Mouse (Mus musculus): Measurements from ENCODE around the gene Pgs1. TPM values are rescaled to one million over a fixed set of nuclear protein-coding genes. Genes with fewer than 3 reads are reported as not detected.

Pgs1 gene
- polyA plus RNA-seq, 1 experiment from 2014 or later = 45.9 TPM

DNA sequence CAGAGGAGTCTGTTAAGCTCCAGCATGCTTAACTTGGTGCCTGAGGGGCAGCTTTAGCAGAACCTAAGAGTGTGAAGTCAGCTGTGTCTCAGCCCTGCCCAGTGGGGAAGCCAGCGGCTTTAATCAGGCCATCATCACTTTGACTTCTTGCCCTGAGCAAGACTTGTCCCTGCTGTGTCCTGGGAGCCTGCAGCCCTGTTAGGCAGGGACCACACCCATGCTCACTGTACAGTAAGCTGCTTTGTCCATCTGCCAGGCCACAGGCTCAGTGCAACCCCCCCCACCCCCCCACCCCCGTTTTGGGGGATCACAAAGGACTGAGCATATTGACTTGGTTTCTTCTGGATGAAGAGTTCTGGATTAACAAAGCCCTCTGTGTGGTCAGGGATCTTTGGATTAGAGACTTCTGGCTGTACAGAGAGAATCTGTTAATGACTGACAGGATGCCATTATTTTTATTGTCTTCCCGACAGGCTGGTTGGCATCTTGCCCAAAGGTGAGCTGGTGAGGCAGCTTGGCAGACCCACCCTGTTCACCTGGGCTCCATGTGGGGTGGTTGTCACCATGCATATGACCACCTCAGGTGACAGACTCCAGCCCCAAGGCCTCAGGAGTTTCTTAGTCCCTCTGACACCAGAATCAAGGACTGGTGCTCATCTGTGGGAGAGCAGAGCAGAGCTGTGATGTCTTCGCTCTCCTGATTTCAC is 23.9 kb downstream of the Pgs1 start:
- DNase-seq (ENCODE audit: low spot score) = peak; percentile 19
- 58% methylated on average over 4 of the region's 4 CpGs for WGBS
- ATAC-seq (ENCODE audit: insufficient read depth, low FRiP score, low TSS enrichment) = no peak
- Histone ChIP-seq H3K9me3 (ENCODE audit: control insufficient read depth, low read length) (no peaks in the 10 kb centered on the region), H3K4me3 (ENCODE audit: low read depth, low read length) (no peak overlapping the region), H3K36me3 (ENCODE audit: control insufficient read depth, insufficient read depth, low read length) (peaks cover 5% of the 10 kb centered on the region), H3K4me1 (ENCODE audit: control insufficient read depth, insufficient read depth, low read length) (peaks cover 12% of the 10 kb centered on the region), H3K4me2 (ENCODE audit: low read depth) (no peak overlapping the region), H3K27ac (ENCODE audit: low read depth, low read length) (no peak overlapping the region), H3K9ac (ENCODE audit: low read length) (no peak overlapping the region; the same call in 1 of the 2 replicates), H3K27me3 (ENCODE audit: control insufficient read depth, insufficient read depth, low read length) (no peaks in the 10 kb centered on the region)

DNA sequence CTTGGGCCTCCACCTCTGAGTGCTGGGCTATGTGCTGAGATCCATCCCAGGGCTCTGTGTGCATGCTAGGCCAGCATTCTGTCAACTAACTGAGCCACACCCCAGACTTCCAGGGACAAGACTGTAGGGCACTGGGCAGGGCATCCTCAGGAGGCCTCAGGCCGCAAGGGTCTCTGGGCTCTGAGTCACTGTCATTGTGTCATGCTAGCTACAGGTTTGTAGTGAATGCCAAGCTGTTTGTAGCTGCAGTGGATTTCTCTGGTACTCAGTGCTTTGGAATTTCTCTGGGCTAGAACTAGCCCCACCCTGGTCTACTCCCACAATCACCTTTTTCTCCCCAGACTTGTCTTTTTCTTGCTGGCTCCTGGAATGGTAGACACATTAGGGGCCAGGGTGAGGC is 26.5 kb downstream of the Pgs1 start:
- H3K9ac ChIP-seq (ENCODE audit: low read length) = no peak overlapping the region
- DNase-seq (ENCODE audit: low spot score) (no peak), ATAC-seq (ENCODE audit: insufficient read depth, low FRiP score, low TSS enrichment) (no peak)
- no peak overlapping the region for H3K4me2 ChIP-seq (ENCODE audit: low read depth)
- WGBS = 94% methylated on average over 1 of the region's 1 CpGs
- no peaks in the 10 kb centered on the region for H3K27me3 ChIP-seq (ENCODE audit: control insufficient read depth, insufficient read depth, low read length)
- peaks cover 2% of the 10 kb centered on the region for H3K36me3 ChIP-seq (ENCODE audit: control insufficient read depth, insufficient read depth, low read length)
- no peak overlapping the region for H3K27ac ChIP-seq (ENCODE audit: low read depth, low read length)
- no peak overlapping the region for H3K4me3 ChIP-seq (ENCODE audit: low read depth, low read length)
- peaks cover 9% of the 10 kb centered on the region for H3K4me1 ChIP-seq (ENCODE audit: control insufficient read depth, insufficient read depth, low read length)
- H3K9me3 ChIP-seq (ENCODE audit: control insufficient read depth, low read length) = no peaks in the 10 kb centered on the region

DNA sequence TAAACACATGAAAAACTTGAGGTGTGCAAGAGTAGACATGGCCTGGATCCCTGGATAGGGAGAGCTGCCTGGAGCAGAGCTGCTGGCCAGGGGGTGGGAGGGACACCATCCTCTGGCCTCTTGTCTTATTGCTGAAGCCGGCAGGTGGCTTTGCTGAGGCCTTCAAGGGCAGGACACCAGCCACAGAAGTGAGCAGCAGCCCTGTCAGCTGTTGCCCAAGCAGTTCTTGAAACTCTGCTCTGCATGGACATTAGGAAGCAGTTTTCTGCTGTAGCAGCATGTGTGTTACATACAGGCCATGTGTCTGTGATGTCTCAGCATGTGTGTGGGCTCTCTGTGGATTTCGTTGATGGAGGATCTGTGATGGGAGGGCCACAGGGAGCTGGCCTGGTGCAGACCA is 27.2 kb downstream of the Pgs1 start:
- Histone ChIP-seq H3K9ac (ENCODE audit: low read length) (no peak overlapping the region), H3K4me2 (ENCODE audit: low read depth) (no peak overlapping the region), H3K36me3 (ENCODE audit: control insufficient read depth, insufficient read depth, low read length) (peaks cover 7% of the 10 kb centered on the region), H3K4me1 (ENCODE audit: control insufficient read depth, insufficient read depth, low read length) (peaks cover 4% of the 10 kb centered on the region), H3K9me3 (ENCODE audit: control insufficient read depth, low read length) (no peaks in the 10 kb centered on the region), H3K27me3 (ENCODE audit: control insufficient read depth, insufficient read depth, low read length) (no peaks in the 10 kb centered on the region), H3K27ac (ENCODE audit: low read depth, low read length) (no peak overlapping the region), H3K4me3 (ENCODE audit: low read depth, low read length) (no peak overlapping the region)
- 77% methylated on average over 2 of the region's 2 CpGs for WGBS
- DNase-seq (ENCODE audit: low spot score) = no peak
- ATAC-seq (ENCODE audit: insufficient read depth, low FRiP score, low TSS enrichment) = no peak

DNA sequence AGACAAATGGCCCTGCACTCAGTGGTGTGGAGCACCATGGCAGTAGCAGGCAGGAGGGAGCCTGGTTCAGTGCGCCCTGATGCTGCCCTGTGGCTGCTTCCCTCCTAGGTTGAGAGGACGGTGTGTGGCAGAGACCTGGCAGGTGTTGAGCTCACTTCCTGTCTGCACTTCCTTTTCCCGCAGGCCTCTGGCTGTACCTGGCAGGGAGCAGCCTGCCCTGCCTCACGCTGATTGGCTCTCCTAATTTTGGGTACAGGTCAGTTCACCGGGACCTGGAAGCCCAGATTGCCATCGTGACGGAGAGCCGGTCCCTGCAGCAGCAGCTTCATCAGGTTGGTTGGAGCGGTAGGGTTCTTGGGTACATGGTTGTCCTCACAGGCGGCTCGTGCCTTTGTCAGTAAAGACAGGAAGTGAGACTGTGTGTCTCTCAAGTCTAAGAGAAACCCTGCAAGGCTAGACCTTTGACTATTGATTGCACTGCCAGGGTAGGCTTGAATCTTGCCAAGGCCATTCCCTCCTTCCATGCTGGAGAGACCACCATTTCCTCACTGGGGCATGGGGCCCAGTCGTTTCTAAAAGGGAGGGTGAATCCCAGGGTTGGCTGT is 28.4 kb downstream of the Pgs1 start:
- Histone ChIP-seq H3K36me3 (ENCODE audit: control insufficient read depth, insufficient read depth, low read length) (peaks cover 7% of the 10 kb centered on the region), H3K27me3 (ENCODE audit: control insufficient read depth, insufficient read depth, low read length) (no peaks in the 10 kb centered on the region), H3K9ac (ENCODE audit: low read length) (no peak overlapping the region), H3K27ac (ENCODE audit: low read depth, low read length) (no peak overlapping the region), H3K4me1 (ENCODE audit: control insufficient read depth, insufficient read depth, low read length) (peaks cover under 1% of the 10 kb centered on the region; the same call in 1 of the 2 replicates), H3K9me3 (ENCODE audit: control insufficient read depth, low read length) (no peaks in the 10 kb centered on the region), H3K4me3 (ENCODE audit: low read depth, low read length) (no peak overlapping the region), H3K4me2 (ENCODE audit: low read depth) (no peak overlapping the region)
- DNase-seq (ENCODE audit: low spot score) = no peak
- WGBS = 86% methylated on average over 12 of the region's 12 CpGs
- ATAC-seq (ENCODE audit: insufficient read depth, low FRiP score, low TSS enrichment) = no peak

DNA sequence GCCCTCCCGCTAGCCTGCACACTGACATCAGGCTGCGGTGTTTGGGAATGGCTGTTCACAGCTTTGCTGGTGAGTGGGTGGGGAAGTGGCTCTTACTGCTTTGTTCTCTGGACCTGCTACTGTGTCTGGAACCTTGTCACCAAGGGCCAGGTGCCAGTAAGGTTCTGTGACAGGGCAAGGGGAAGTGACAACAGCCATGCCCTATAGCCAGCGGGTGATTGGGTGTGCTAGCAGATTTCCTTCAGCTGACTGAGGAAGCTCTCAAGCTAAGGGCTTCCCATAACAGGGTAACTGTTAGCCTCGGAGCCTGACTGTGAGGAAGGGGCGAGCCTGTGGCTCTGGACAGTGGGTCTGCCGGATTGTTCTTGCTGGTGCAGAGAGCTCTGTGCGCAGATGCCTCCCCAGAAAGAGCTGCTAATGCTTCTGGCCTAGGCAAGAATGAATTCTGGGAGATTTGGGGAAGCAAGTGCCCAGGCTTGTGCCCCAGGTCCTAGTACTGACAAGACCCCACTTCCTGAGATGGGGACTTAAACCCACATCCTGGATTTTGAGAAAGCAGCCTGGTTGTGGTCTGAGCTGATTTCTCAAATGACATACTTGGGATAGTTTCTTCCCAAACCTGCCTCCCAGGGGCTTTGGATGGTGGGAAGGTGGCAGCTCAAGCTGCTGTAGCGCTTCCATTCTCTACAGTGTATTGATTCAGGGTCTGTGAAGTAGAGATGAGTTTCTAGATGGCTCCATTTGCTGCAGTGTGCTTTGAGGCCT is 29.5 kb downstream of the Pgs1 start:
- H3K4me3 ChIP-seq (ENCODE audit: low read depth, low read length) = no peak overlapping the region
- no peak overlapping the region for H3K4me2 ChIP-seq (ENCODE audit: low read depth)
- ATAC-seq (ENCODE audit: insufficient read depth, low FRiP score, low TSS enrichment) (no peak), DNase-seq (ENCODE audit: low spot score) (no peak)
- H3K36me3 ChIP-seq (ENCODE audit: control insufficient read depth, insufficient read depth, low read length) = peaks cover 8% of the 10 kb centered on the region
- H3K27ac ChIP-seq (ENCODE audit: low read depth, low read length) = no peak overlapping the region
- H3K4me1 ChIP-seq (ENCODE audit: control insufficient read depth, insufficient read depth, low read length) = no peaks in the 10 kb centered on the region
- H3K27me3 ChIP-seq (ENCODE audit: control insufficient read depth, insufficient read depth, low read length) = no peaks in the 10 kb centered on the region
- WGBS = 93% methylated on average over 8 of the region's 8 CpGs
- H3K9me3 ChIP-seq (ENCODE audit: control insufficient read depth, low read length) = no peaks in the 10 kb centered on the region
- no peak overlapping the region for H3K9ac ChIP-seq (ENCODE audit: low read length)

DNA sequence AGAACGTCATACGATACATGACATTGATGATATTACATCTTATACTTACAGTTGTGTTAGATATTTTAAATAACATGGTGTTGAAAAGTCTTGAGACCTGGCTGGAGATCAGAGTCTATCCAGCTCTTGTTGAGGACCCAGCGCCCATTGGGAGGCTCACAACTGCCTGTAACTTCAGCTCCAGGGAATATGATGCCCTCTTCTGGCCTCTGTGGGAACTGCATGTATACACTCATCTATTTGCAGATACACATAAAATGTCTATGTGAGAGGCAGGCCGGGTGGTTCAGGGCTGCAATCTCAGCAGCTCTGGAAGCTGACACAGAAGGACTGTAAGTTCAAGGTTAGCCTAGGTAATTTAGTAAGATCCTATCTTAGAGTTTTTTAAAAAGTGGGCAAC is 32.2 kb downstream of the Pgs1 start:
- no peak for ATAC-seq (ENCODE audit: insufficient read depth, low FRiP score, low TSS enrichment)
- peaks cover 12% of the 10 kb centered on the region for H3K36me3 ChIP-seq (ENCODE audit: control insufficient read depth, insufficient read depth, low read length)

DNA sequence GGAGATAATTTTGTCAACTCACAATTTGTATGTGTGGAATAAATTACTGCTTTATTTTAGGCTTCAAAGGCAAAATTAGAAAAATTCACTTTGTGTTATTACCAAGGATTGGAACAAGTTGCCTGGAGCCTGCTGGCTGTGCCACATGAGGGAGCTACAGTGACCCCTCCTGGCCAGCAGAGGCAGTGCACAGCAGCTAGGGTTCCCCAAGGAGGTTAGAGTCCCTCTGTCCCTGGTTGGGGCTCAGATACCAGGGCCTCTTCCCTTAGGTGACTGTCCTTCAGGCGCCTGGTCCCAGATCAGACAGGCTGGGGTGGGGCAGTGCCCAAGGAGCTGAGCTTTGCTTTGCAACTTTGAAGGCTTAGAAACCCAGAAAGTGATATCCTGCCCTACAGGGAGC is 35.7 kb downstream of the Pgs1 start:
- Histone ChIP-seq H3K27me3 (ENCODE audit: control insufficient read depth, insufficient read depth, low read length) (no peaks in the 10 kb centered on the region), H3K27ac (ENCODE audit: low read depth, low read length) (no peak overlapping the region), H3K4me3 (ENCODE audit: low read depth, low read length) (no peak overlapping the region), H3K4me1 (ENCODE audit: control insufficient read depth, insufficient read depth, low read length) (no peaks in the 10 kb centered on the region), H3K4me2 (ENCODE audit: low read depth) (no peak overlapping the region), H3K9ac (ENCODE audit: low read length) (no peak overlapping the region), H3K36me3 (ENCODE audit: control insufficient read depth, insufficient read depth, low read length) (peaks cover 16% of the 10 kb centered on the region), H3K9me3 (ENCODE audit: control insufficient read depth, low read length) (no peaks in the 10 kb centered on the region)
- DNase-seq (ENCODE audit: low spot score) (peak; percentile 73), ATAC-seq (ENCODE audit: insufficient read depth, low FRiP score, low TSS enrichment) (no peak)
- WGBS = 38% methylated on average over 1 of the region's 1 CpGs

More for the DNA sequence above, 32.2 kb downstream of the Pgs1 start:
- Histone ChIP-seq H3K27me3 (ENCODE audit: control insufficient read depth, insufficient read depth, low read length) (no peaks in the 10 kb centered on the region), H3K4me2 (ENCODE audit: low read depth) (no peak overlapping the region), H3K4me3 (ENCODE audit: low read depth, low read length) (no peak overlapping the region), H3K9ac (ENCODE audit: low read length) (no peak overlapping the region), H3K27ac (ENCODE audit: low read depth, low read length) (no peak overlapping the region), H3K9me3 (ENCODE audit: control insufficient read depth, low read length) (no peaks in the 10 kb centered on the region), H3K4me1 (ENCODE audit: control insufficient read depth, insufficient read depth, low read length) (no peaks in the 10 kb centered on the region)
- 94% methylated on average over 4 of the region's 4 CpGs for WGBS
- DNase-seq (ENCODE audit: low spot score) = no peak

DNA sequence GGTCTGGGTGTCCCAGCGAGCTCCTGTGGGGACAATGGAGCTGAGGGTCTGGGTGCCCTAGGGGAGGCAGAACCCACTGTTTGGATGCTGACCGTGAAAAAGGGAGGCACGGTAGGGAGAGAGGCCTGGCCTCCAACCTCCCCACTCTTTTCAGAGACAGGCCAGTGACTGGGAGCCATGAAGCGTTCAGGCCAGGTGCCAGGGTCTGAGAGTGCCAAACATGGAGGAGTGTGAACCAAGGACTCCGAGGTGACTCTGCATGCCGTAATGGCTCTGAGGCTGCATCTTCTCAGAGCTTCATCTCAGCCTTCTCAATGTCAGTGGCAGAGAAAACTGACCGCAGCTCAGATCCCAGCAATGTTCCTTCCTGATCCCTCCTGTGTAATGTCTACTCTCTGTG is 37.4 kb downstream of the Pgs1 start:
- no peaks in the 10 kb centered on the region for H3K9me3 ChIP-seq (ENCODE audit: control insufficient read depth, low read length)
- ATAC-seq (ENCODE audit: insufficient read depth, low FRiP score, low TSS enrichment) (no peak), DNase-seq (ENCODE audit: low spot score) (no peak)
- H3K36me3 ChIP-seq (ENCODE audit: control insufficient read depth, insufficient read depth, low read length) = peaks cover 11% of the 10 kb centered on the region
- no peak overlapping the region for H3K4me2 ChIP-seq (ENCODE audit: low read depth)
- H3K27ac ChIP-seq (ENCODE audit: low read depth, low read length) = no peak overlapping the region
- H3K4me3 ChIP-seq (ENCODE audit: low read depth, low read length) = no peak overlapping the region
- whole genome bisulfite sequencing = 95% methylated on average over 7 of the region's 7 CpGs
- H3K27me3 ChIP-seq (ENCODE audit: control insufficient read depth, insufficient read depth, low read length) = no peaks in the 10 kb centered on the region
- H3K4me1 ChIP-seq (ENCODE audit: control insufficient read depth, insufficient read depth, low read length) = no peaks in the 10 kb centered on the region
- no peak overlapping the region for H3K9ac ChIP-seq (ENCODE audit: low read length)
